Mouse (Mus musculus): ENCODE measurements around the gene Zfp108. TPM values are rescaled to one million over a fixed set of nuclear protein-coding genes. Genes with fewer than 3 reads are reported as not detected.

Zfp108 gene
- 0.16 and 0.24 TPM in 2 replicates for polyA plus RNA-seq (2012; rRNA removed)

DNA sequence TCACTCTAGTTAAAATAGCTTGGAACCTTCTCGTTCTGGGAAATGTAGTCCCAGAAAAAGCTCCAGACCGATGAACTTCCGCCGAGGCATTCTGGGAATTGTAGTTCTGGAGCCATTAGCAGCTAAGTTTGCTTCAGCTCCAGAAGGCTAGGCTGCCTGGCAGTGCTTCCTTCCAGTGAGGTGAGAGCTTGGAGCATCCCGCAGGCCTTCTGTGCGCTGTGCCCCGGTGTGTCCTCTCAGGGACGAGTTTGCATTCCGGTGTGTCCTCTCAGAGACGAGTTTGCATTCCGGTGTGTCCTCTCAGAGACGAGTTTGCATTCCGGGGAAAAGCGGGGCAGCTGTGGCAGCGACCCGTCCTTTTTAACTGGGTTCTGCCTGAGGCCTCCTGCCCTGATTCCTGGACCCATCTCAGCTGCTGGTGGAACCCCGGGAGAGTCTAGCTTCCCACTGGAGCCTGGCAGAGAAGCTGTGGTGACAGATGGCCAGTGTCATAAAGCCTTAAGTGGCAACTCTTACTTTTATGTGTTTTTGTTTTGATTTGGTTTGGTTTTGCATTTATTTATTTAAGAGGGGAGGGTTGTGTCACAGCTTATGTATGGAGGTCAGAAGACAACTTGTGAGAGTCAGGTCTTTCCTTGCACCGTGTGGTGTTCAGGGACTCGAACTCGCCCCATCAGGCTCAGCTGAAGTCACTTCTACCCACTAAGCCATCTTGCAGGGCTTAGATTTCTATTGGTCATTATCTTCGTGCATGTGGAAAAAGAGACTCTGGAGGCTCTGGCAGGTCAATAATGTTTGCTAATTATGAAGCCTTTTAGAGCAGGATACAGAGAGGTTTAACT lies at the start of gene Zfp108:
Gene Zfp108, plus strand, starts transcription at position 162 of the 842 bp plus-strand sequence.

DNA sequence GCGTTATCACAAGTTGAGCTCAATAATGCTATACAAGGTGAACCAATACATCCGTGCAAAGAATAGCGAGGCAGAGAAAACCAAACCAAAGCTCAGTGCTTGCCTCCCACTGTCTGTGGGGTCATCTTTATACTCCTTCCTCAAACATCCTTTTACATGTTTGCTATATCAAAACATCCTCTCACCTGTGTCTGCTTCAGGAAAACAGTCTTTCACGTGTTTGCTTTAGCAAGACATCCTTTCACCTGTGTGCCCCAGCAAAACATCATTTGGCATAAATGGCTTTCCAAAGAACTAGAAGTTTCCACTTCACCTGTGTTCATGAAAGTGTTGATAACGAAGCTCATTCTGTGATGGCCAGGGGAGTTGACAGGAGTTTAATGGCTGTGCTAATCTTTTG lies 43.3 kb upstream of the Zfp108 start, which contains the start of gene Zfp111:
Gene Zfp111, minus strand, starts transcription at position 101 of the 400 bp plus-strand sequence.

DNA sequence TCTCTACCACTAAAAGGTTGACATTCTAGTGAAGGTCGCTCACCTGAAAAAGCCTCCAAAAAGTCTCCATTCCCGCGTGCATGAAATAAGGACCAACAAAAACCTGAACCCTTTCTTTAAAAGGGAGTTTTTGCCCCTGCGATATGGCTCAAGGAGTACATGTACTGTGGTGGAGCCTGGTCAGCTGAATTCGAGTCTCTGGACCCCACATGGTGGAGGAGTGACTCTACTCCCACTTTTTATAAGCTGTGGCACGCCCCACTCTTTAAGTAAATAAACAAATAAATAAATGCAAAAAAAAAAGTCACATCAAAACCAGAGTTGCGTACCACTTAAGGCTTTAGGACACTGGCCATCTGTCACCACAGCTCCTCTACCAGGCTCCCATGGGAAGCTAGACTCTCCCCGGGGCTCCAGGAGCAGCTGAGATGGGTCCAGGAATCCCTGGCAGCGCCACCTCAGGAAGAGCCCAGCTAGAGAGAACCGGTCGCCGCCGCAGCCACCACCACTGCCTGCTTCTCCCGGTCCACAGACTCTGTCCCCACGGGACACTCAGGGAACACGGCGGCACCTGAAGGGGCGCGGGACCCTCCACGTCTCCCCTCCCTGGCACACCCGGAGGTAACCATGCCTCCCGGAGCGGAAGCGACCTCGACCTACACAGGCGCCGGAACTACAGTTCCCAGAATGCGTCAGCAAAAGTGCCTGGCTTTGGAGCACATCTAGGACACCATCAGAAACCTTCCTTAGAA lies 17.4 kb upstream of the Zfp108 start, which contains the start of gene Zfp109:
Gene Zfp109, minus strand, starts transcription at position 521 of the 752 bp plus-strand sequence.

DNA sequence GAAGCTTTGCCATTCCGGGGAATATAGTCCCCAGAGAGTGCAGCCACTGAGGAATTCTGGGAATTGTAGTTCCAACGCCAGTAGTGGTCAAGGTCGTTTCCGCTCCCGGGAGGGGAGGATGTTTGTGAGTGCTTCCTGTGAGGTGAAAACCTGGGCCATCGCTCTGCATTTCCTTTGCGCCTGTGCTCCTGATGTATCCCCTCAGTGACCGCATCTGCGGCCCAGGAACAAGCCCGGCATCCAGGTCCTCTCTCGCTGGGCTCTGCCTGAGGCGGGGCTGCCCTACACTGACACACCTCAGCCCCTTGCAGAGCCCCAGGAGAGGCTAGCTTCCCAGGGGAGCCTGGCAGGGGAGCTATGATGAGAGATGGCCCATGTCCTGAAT lies 15.7 kb downstream of the Zfp108 start, which contains the start of gene Zfp93:
Gene Zfp93, plus strand, starts transcription at position 133 of the 385 bp plus-strand sequence.

DNA sequence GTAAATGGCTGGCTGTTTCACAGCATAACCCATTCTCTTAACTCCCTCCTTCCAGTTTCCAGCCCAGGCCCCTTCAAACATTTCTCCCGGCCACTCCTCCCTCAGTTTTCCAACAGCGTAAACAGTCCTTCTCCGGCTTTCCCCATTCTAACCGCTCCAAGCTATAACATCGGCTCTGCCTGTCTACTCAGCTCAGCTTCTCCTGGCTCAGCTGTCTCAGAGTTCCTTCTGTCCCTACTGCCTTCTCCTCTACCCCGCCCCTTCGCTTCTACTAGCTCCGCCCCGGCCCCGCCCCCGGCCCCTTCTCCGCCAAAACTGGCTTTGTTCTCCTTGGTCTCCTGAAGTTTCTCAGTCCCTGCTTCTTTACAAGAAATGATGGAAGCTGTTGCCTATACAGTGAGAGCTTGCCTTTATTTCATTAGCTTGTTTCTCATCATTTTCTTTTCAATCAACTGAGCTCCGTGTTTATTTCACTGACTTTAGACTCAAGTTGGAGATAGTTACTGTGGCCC lies 46.2 kb downstream of the Zfp108 start, which contains the start of gene Zfp61:
Gene Zfp61, minus strand, starts transcription at position 462 of the 512 bp plus-strand sequence.

Other genes starting within 250 kb of the Zfp108 start
- gene Vmn1r183, start 201.5 kb upstream of the Zfp108 start, polyA plus RNA-seq (2012; rRNA removed) = not detected in 2 replicates
- gene Zfp180, start 172.9 kb upstream of the Zfp108 start, polyA plus RNA-seq (2012; rRNA removed) = 2.7 and 3.3 TPM in 2 replicates
- gene Zfp112, start 142.5 kb upstream of the Zfp108 start, polyA plus RNA-seq (2012; rRNA removed) = 0.28 and 0.58 TPM in 2 replicates
- 2.1 and 3.2 TPM in 2 replicates for gene Zfp235, start 120.6 kb upstream of the Zfp108 start, polyA plus RNA-seq (2012; rRNA removed)
- gene Zfp114, start 79.7 kb upstream of the Zfp108 start, polyA plus RNA-seq (2012; rRNA removed) = 0.02 and 0.12 TPM in 2 replicates
- gene Zfp111, start 43.4 kb upstream of the Zfp108 start, polyA plus RNA-seq (2012; rRNA removed) = 0.35 and 0.53 TPM in 2 replicates
- 0.17 and 0.40 TPM in 2 replicates for gene Zfp109, start 17.2 kb upstream of the Zfp108 start, polyA plus RNA-seq (2012; rRNA removed)
- gene Zfp93, start 15.6 kb downstream of the Zfp108 start, polyA plus RNA-seq (2012; rRNA removed) = 0.47 and 0.73 TPM in 2 replicates
- gene Zfp61, start 46.4 kb downstream of the Zfp108 start, polyA plus RNA-seq (2012; rRNA removed) = 0.96 and 1.8 TPM in 2 replicates
- gene Zfp94, start 61.9 kb downstream of the Zfp108 start, polyA plus RNA-seq (2012; rRNA removed) = 2.3 and 2.8 TPM in 2 replicates
- 0.26 and 0.63 TPM in 2 replicates for gene Tescl, start 79.1 kb downstream of the Zfp108 start, polyA plus RNA-seq (2012; rRNA removed)
- 43.9 and 102 TPM in 2 replicates for gene Lypd5, start 94.4 kb downstream of the Zfp108 start, polyA plus RNA-seq (2012; rRNA removed)
- 39.3 and 74.6 TPM in 2 replicates for gene Kcnn4, start 115.5 kb downstream of the Zfp108 start, polyA plus RNA-seq (2012; rRNA removed)
- gene Smg9, start 144.8 kb downstream of the Zfp108 start, polyA plus RNA-seq (2012; rRNA removed) = 32.6 and 35.9 TPM in 2 replicates
- 0.03 and 0.04 TPM in 2 replicates for gene Irgc1, start 197.5 kb downstream of the Zfp108 start, polyA plus RNA-seq (2012; rRNA removed)
- 16.9 and 29.3 TPM in 2 replicates for gene Plaur, start 207.7 kb downstream of the Zfp108 start, polyA plus RNA-seq (2012; rRNA removed)
- gene Cadm4, start 227.2 kb downstream of the Zfp108 start, polyA plus RNA-seq (2012; rRNA removed) = 8.2 and 13.7 TPM in 2 replicates